Mouse (Mus musculus) central nervous system, embryonic 11.5 days (tissue): ENCODE data around the gene Kxd1. TPM values are rescaled to one million over a fixed set of nuclear protein-coding genes. Genes with fewer than 3 reads are reported as not detected.

Experiments
- polyA plus RNA-seq: library from polyadenylated mRNA; depleted of rRNA; stranded (reverse); fragments of >200 nt; gene quantifications from 2 replicates; pipeline ENCODE4 v1.2.3, GENCODE M21; 2012; rRNA removed

Kxd1 gene
- polyA plus RNA-seq, result 45.2 and 45.4 TPM in 2 replicates

DNA sequence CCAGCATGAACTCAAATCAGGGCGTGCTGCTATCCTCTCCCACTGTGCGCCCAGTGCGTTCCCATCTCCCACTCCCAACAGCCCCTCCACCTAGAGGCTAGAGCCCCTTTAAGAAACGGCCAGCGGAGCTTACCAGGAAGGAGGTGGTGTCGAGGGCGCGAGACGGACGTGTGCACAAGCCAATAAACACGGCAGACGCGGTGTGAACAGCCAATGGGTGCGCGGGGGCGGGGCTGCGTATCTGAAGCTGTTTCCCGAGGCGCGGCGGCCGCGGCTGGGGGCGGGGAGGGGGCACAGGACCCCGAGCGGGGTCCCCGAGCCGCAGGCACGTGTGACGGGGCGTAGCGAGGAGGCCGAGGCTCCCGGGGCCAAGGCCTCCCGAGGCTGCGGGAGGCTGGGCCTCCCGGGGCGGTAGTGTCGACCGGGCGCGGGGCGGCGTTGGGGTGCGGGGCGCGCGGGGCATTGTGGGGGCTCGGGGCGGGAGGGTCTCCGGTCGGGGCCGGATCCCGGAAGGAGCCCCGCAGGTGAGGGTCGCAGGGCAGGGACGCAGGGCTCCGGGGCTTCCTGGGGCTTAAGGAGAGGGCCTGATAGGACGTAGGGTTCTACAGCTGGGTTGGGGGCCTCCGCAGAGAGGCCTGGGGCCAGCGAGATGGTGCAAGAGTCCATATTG lies at the start of gene Kxd1, which contains the start of gene Fkbp8:
Gene Kxd1 (minus strand): TSS at position 445 of the 670 bp plus-strand sequence.
Gene Fkbp8 (plus strand): TSS at position 213 of the 670 bp plus-strand sequence.

DNA sequence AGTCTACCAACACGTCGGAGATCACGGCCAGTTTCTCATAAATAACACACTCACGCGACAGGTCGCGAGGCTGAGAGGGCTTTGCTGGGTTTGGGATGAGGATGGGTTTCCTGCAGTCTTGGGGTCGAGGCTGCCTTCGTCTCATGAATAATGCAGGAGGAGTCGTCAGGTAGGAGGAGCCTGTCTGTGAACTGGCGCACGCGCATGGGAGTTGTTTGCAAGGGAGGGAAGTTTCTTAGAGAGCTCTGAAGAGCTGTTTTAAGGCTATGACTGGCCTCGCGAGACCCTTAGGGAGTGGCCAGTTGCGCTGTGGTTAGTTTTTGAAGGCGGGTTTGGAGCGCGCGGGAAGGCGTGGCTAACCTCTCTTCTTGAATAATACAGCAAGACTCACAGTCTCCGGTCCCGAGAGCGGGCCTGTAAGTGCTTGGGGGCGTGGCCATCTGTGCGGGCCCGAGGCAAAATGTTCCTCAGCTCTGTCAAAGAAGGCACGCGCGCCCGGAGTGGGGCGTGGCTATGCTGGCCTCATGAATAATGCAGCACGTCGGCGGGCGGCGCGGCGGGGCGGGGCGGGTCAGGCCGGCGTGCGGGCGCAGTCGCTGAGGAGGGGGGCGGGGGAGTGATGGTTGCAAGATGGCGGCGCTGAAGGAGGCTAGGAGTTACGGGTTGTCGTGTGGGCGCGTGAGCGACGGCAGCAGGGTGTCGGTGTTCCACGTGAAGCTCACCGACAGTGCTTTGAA lies 11.5 kb upstream of the Kxd1 start, which contains the start of gene Ell:
Gene Ell (plus strand): TSS at position 381 of the 737 bp plus-strand sequence.

DNA sequence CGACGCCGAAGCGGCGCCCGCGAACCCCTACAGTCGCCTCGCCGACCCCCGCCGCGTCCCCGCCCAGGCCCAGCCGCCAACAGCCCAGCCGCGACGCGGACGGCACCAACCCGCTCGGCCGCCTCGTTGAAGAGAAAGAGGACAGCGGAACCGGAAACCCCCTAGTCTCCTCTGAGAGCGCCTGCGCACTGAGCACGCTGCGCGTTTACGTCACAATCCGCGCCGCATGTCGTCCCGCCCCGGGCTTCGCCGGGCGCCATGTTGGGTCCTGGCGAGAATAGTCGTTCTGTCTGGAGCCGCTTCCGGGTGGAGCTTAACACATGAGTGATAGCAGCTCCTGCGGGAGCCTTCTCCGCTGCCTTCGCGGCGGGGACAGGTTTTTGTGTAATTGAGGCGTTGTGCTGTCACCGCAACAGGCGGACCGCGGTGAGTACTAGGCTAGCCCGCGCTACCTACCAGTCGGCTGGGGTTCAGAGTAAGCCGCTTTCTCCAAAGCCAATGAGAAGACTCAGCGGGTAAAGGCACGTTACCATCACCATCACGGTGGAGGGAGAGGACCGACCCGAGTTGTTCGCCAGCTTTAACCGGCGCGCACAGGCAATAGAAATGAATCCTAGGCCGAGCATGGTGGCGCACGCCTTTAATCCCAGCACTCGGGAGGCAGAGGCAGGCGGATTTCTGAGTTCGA lies 17.4 kb downstream of the Kxd1 start, which contains the start of gene Uba52:
Gene Uba52 (minus strand): TSS at position 574 of the 688 bp plus-strand sequence.

DNA sequence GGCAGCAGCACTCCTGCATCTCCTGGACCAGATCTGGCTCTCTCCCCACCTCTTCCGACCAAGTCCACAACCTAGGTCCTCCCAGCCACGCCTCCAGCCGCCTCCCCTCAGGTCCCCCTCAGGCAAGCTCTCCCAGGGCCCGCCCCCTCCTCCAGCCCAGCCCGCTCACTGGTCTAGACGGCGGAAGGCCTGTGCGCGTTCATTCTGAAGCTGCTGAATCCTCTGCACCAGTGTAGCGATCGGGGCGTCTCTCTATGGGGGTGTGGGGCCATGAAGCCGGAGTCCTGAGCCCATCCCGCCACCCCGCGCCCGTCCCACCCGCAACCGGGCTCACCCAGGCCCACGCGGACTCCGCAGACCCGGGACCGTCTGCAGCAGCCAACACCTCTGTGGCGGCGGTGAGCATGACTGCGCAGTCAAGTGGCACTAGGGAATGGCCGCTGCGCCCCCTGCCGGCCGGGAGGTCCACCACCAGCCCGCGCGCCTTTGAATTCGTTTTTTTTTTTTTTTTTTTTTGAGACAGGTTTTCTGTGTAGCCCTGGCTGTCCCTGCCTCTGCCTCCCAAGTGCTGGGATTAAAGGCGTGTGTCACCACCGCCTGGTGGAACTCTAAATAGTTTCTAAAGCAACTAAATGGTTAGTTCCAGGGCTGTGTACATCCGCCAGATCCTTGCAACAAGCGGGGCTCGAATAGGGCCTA lies 21.3 kb downstream of the Kxd1 start, which contains the start of gene Rex1bd:
Gene Rex1bd (minus strand): TSS at position 425 of the 699 bp plus-strand sequence.

DNA sequence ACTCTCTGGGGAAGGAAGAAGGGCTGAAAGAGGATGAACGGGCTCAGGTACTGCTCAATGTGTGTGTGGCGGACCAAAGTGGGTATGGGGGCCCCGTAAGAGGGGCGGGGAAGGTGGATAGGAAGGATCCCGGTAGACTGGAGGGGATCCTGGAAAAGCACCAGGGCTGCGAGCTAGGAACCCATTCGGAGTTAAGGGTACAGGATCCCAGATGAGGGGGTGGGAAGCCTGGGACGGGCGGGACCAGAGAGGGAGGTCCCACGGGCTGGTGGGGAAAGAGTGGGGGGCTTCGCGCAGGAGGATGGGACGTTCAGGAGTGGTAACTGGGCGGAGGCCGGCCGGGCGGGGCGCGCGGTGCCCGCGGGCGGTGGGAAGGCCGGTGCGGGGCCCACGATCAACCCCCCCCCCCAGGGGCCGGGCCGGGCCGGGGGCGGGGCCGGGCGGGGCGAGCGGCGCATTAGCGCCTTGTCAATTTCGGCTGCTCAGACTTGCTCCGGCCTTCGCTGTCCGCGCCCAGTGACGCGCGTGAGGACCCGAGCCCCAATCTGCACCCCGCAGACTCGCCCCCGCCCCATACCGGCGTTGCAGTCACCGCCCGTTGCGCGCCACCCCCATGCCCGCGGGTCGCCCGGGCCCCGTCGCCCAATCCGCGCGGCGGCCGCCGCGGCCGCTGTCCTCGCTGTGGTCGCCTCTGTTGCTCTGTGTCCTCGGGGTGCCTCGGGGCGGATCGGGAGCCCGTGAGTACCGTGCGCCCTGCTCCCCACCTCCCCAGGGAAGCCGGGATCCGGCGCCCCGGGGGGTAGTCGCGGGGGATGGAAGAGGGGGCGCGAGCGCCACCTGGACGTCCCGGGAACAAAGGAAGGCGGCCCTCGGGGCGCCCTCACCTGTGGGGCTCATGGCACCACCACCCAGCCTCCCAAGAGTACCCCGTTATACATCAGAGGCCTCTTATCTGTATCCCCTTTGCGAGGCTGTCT lies 34.8 kb downstream of the Kxd1 start, which contains the start of gene Crlf1:
Gene Crlf1 (plus strand): TSS at position 495 of the 977 bp plus-strand sequence.

DNA sequence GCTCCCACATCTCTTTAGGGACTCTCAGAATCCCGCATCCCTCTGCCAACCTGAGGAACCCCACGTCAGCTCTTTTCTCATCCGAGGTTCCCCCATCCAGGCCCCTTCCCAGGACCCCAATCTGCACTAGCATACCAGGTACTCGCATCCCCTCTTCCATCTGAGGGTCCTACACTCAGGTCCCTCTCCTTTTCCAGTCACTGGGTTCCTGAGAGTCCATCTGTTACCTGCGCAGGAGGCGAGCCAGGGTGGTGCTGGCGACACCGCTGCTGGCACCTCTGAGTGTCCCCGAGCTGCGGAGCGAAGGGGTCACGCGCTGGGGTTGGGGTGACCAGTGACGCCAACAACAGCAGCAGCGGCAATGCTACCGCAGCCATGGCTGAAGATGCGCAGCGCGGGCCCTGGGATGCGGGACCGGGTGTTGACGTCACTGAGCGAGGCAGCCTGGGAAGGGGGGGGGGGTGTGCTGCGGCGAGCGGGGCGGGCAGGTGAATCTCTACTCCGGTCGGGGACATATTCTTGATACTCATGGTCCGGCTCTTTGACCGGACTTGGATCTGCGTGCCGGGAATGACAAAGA lies 40.7 kb downstream of the Kxd1 start, which contains the start of gene Tmem59l:
Gene Tmem59l (minus strand): TSS at position 418 of the 580 bp plus-strand sequence.

DNA sequence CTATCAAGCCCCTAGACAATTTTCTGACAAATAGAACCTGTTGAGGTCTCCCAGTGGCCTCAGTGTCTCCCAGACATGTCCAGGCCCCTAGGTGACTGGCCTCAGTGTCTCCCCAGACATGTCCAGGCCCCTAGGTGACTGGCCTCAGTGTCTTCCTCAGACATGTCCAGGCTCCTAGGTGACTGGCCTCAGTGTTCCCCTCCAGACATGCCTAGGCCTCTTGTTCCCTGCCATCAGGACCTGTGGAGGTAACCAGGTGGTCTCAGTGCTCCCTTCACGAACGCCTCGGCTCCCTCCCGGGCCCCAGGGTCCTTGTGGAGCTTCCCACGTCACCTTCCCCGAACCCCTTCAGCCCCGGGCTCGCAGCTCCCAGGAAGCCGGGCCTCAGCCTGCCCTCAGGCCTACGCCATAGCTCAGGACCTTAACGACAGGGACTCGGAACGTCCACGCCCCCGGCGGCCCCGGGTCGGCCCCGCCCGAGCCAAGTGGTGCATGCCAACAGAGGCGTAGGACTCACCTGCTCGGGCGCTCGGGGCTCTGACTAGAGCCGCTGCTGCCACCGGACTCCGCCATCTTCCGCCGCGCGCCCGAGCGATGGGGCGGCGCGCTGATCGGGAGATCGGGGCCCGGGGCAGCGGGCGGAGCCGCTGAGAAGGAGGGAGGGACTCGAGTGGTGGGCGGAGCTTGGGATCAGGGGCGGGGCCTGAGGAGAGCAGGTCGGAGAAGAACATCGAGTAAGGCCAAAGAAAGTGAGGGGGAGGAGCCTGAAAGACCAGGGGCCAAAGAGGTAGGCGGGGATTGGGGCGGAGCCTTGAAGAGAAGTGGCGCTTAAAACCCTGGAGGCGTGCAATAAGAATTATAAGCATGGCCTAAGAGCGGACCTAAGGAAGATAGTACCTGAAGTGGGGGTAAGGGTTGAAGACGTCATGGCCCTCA lies 51.2 kb downstream of the Kxd1 start, which contains the start of gene Klhl26:
Gene Klhl26 (minus strand): TSS at position 636 of the 936 bp plus-strand sequence.

Other genes starting within 250 kb of the Kxd1 start
- gene Homer3, start 245.1 kb downstream of the Kxd1 start, polyA plus RNA-seq, result 117 and 118 TPM in 2 replicates
- gene Ddx49, start 225.5 kb downstream of the Kxd1 start, polyA plus RNA-seq, result 54.6 and 70.9 TPM in 2 replicates
- 214 and 227 TPM in 2 replicates for gene Cope, start 225.4 kb downstream of the Kxd1 start, polyA plus RNA-seq
- 6.7 and 8.8 TPM in 2 replicates for gene Cers1, start 212.2 kb downstream of the Kxd1 start, polyA plus RNA-seq
- gene Gdf1, start 198.1 kb downstream of the Kxd1 start, polyA plus RNA-seq, result 3.1 and 7.7 TPM in 2 replicates
- gene Upf1, start 174.7 kb downstream of the Kxd1 start, polyA plus RNA-seq, result 39.3 and 42.0 TPM in 2 replicates
- 0.28 and 0.31 TPM in 2 replicates for gene Comp, start 154.4 kb downstream of the Kxd1 start, polyA plus RNA-seq
- 17.0 and 25.5 TPM in 2 replicates for gene Crtc1, start 88.4 kb downstream of the Kxd1 start, polyA plus RNA-seq
- 21.7 and 29.7 TPM in 2 replicates for gene Klhl26, start 51.0 kb downstream of the Kxd1 start, polyA plus RNA-seq
- gene Tmem59l, start 40.6 kb downstream of the Kxd1 start, polyA plus RNA-seq, result 6.5 and 11.6 TPM in 2 replicates
- gene Crlf1, start 34.8 kb downstream of the Kxd1 start, polyA plus RNA-seq, result 1.8 and 19.1 TPM in 2 replicates
- 128 and 152 TPM in 2 replicates for gene Rex1bd, start 21.2 kb downstream of the Kxd1 start, polyA plus RNA-seq
- gene Uba52, start 17.2 kb downstream of the Kxd1 start, polyA plus RNA-seq, result 1,236 and 2,029 TPM in 2 replicates
- 333 and 368 TPM in 2 replicates for gene Fkbp8, start 232 bp downstream of the Kxd1 start, polyA plus RNA-seq
- gene Ell, start 11.5 kb upstream of the Kxd1 start, polyA plus RNA-seq, result 18.0 and 24.2 TPM in 2 replicates
- 87.0 and 171 TPM in 2 replicates for gene Isyna1, start 66.4 kb upstream of the Kxd1 start, polyA plus RNA-seq
- 81.3 and 117 TPM in 2 replicates for gene Ssbp4, start 80.9 kb upstream of the Kxd1 start, polyA plus RNA-seq
- 0.88 and 1.00 TPM in 2 replicates for gene Lrrc25, start 88.2 kb upstream of the Kxd1 start, polyA plus RNA-seq
- gene Gdf15, start 104.5 kb upstream of the Kxd1 start, polyA plus RNA-seq, result 0.32 and 0.54 TPM in 2 replicates
- 61.8 and 88.1 TPM in 2 replicates for gene Pgpep1, start 132.4 kb upstream of the Kxd1 start, polyA plus RNA-seq
- gene Lsm4, start 145.3 kb upstream of the Kxd1 start, polyA plus RNA-seq, result 217 and 299 TPM in 2 replicates
- gene Jund, start 171.0 kb upstream of the Kxd1 start, polyA plus RNA-seq, result 179 and 228 TPM in 2 replicates
- gene Iqcn, start 175.5 kb upstream of the Kxd1 start, polyA plus RNA-seq, result 0.04 and 0.05 TPM in 2 replicates
- 0.06 TPM in 1 of 2 replicates, not detected in the other for gene Gm3336, start 190.6 kb upstream of the Kxd1 start, polyA plus RNA-seq
- 0.82 and 0.89 TPM in 2 replicates for gene Pde4c, start 195.8 kb upstream of the Kxd1 start, polyA plus RNA-seq
- gene Rab3a, start 226.7 kb upstream of the Kxd1 start, polyA plus RNA-seq, result 28.0 and 50.3 TPM in 2 replicates
- gene Mpv17l2, start 233.0 kb upstream of the Kxd1 start, polyA plus RNA-seq, result 18.0 and 20.3 TPM in 2 replicates
- 73.4 and 81.4 TPM in 2 replicates for gene Pik3r2, start 248.8 kb upstream of the Kxd1 start, polyA plus RNA-seq